Mouse (Mus musculus) fibroblast of lung, adult 2 months (primary cell): ENCODE results near the gene Olfr625-ps1.
"Not testable (repeated sequence)": the region's sequence is repeated elsewhere in the genome, so short reads cannot be mapped to it uniquely, and the experiment has no call there.

ENCODE experiments used
- DNase-seq: peaks from one replicate; pipeline ENCODE4 v3.0.0-alpha.2; 2011; ENCODE audit warnings: low read depth

Olfr625-ps1 gene

GRCm38 (mm10) chr7:103682420-103682819, at the start of gene Olfr625-ps1:
Olfr625-ps1 (plus strand) TSS chr7:103682720.
- no peak for DNase-seq

- DNase-seq: no peak
These were observed 45.7 kb upstream of the Olfr625-ps1 start for GRCm38 (mm10) chr7:103636795-103637194.

GRCm38 (mm10) chr7:103642602-103643001, 39.9 kb upstream of the Olfr625-ps1 start, which contains the start of gene Olfr622:
Olfr622 (minus strand) TSS chr7:103642702.
- DNase-seq: no peak

- DNase-seq: no peak
These were observed 38.5 kb upstream of the Olfr625-ps1 start for GRCm38 (mm10) chr7:103644070-103644469.

- no peak for DNase-seq
These were observed 18.9 kb upstream of the Olfr625-ps1 start, which contains the start of gene Olfr623 for GRCm38 (mm10) chr7:103663598-103663997. Olfr623 (minus strand) TSS chr7:103663698.

- no peak for DNase-seq
These were observed 11.4 kb upstream of the Olfr625-ps1 start, which contains the start of gene Olfr624 for GRCm38 (mm10) chr7:103671091-103671490. Olfr624 (minus strand) TSS chr7:103671191.

- DNase-seq: no peak
These were observed 16.9 kb downstream of the Olfr625-ps1 start for GRCm38 (mm10) chr7:103699469-103699868.

GRCm38 (mm10) chr7:103712024-103712423, 29.5 kb downstream of the Olfr625-ps1 start:
- no peak for DNase-seq

GRCm38 (mm10) chr7:103714371-103714770, 31.9 kb downstream of the Olfr625-ps1 start, which contains the start of gene Olfr243:
Olfr243 (plus strand) TSS chr7:103714671.
- no peak for DNase-seq

GRCm38 (mm10) chr7:103716398-103716797, 33.9 kb downstream of the Olfr625-ps1 start:
- DNase-seq: not testable (repeated sequence)

GRCm38 (mm10) chr7:103730074-103730473, 47.6 kb downstream of the Olfr625-ps1 start, which contains the start of gene Olfr628:
Olfr628 (plus strand) TSS chr7:103730374.
- DNase-seq: no peak
